Mouse (Mus musculus) megakaryocyte, adult 5-6 weeks (primary cell): ENCODE measurements around the gene Uimc1. TPM values are rescaled to one million over a fixed set of nuclear protein-coding genes. Genes with fewer than 3 reads are reported as not detected.

ENCODE experiments used
- ATAC-seq: 2 replicates; pipeline ENCODE4 v1.8.0; 2016; ENCODE audit warnings: mild to moderate bottlenecking, inconsistent platforms; ENCODE audit not compliant: poor library complexity, severe bottlenecking
- total RNA-seq, 2 experiments: library from RNA; stranded (forward) in 1 of 2; stranded (reverse) in 1 of 2; fragments of 153-499, 151-499 nt in 1 of 2; fragments of 221-1000, 200-1000 nt in 1 of 2; gene quantifications; 2 replicates each; pipeline versions ENCODE4 v1.2.3 to v1.2.4; 2015 to 2017

Gene Uimc1
- total RNA-seq, 2 experiments from 2014 or later, result 58.7 to 69.5 TPM

- ATAC-seq, result no peak
Measured at GRCm38 (mm10) chr13:55000433-55000832, 99.7 kb downstream of the Uimc1 start.

DNA sequence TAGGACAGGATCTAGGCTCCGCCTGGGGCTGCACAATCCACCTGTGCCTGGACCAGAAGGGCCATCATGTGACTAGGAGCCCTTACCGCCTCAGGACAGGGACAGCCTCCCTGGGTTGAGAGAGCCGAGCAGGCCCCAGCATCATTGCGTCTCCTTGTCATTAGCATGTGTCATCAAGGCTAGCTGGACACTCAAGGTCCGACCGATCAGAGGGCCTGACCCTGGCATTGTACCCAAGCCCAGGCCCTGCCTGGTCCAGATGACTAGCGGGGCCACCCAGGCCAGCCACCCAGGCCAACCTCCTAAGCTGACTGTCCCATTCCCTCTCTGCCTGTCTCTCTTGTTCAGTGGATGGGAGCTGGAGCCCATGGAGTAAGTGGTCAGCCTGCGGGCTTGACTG is 102.5 kb downstream of the Uimc1 start:
- ATAC-seq, result no peak

- ATAC-seq, result no peak
Measured at GRCm38 (mm10) chr13:54995161-54995560, 104.9 kb downstream of the Uimc1 start.

DNA sequence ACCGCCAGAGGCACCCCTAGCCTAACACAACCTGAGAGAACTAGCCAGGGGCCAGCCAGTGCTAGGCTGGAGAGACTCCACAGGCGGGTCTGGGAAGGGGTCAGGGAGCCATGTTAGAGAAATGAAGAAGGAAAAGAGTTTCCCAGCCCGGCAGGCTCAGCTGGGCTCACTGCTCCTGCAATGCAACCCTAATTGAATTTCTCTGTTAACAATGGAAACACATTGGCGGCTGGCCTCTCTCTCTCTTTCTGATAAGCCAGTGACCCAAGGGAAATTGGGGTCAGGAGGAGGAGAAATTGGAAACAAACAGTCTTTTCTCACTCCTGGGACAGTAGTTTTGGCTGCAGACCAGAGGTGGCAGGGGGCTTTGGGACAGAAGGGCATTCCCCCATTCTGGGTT is 105.5 kb downstream of the Uimc1 start:
- ATAC-seq, result no peak

GRCm38 (mm10) chr13:54992215-54992614 is 107.9 kb downstream of the Uimc1 start:
- ATAC-seq, result no peak

DNA sequence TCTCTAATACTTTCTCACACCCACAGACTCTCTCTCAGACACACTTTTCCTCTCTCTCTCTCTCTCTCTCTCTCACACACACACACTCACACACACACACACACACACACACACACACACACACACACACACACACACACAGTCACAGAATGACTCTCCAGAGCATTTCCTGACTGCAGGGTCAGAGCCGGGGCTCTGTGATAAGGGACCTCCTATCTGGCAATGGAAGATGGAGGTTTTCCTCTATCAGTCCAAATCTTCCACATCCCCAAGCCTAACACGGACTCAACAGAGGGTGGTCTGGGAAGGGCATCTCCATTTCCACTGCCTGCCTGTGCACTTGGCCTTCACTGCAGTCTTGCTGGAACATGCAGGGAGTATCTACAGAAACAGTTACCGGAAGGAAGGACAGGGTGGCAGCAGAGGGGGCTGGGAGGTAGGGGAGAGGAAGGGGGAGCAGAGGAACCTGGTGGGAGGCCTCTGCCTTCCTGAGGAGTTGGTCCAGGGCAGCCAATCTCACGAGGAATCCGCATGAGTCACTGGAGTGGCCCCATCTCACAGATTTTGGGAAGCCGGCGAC is 111.8 kb downstream of the Uimc1 start:
- ATAC-seq, result no peak

- no peak for ATAC-seq
Measured at GRCm38 (mm10) chr13:54987405-54987804, 112.7 kb downstream of the Uimc1 start.

DNA sequence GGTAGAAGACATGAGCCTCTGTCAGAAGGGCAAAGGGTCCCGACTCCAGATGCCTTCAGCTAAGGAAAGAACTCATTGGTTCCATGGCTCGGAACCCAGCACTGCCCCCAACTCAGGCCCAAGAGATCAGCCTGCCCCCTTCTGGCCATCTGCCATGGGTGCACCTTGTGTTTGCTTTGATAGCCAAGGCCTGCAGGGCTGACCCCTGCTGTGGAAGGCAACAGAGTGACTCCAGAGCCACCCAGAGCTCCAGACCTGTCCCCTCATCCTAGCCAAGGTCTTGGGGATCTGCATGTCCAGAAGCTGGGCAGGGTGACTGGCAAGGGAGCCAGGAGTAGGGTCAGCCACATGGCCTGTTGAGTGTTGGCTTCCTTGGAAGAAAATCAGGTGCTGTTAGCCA is 116.5 kb downstream of the Uimc1 start:
- ATAC-seq, result no peak

DNA sequence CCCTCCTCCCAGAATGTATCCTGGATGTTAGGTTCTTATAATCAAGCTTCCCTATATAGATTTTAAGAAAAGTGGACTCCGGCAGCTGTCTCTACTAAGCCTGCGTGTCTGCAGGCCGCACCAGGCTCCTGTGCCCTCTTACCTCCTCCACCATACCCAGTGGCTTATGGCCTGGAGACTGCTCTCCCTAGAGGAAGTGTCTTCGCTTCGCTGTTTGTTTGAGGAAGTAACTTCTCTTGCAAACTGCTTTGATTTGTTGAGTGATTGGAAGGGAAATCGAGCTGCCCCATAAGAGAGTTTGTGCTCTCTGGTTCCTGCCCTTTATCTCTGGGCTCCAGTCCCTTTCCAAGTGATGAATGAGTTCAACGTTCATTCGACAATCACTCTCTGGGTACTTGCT is 117.1 kb downstream of the Uimc1 start:
- ATAC-seq, result peak; percentile 57

GRCm38 (mm10) chr13:54980957-54981356 is 119.1 kb downstream of the Uimc1 start:
- ATAC-seq, result no peak

- ATAC-seq, result no peak
Measured at GRCm38 (mm10) chr13:54978804-54979203, 121.3 kb downstream of the Uimc1 start.

Other genes with a start within 250 kb of the Uimc1 start
- 0.38 and 0.71 TPM in 2 replicates for gene Unc5a, start 150.9 kb downstream of the Uimc1 start, total RNA-seq (2015)
- 0.24 and 1.8 TPM in 2 replicates for gene Unc5a, start 150.9 kb downstream of the Uimc1 start, total RNA-seq (2017)
- 37.9 and 43.1 TPM in 2 replicates for gene Hk3, start 78.9 kb downstream of the Uimc1 start, total RNA-seq (2015)
- gene Hk3, start 78.9 kb downstream of the Uimc1 start, total RNA-seq (2017), result 99.2 and 109 TPM in 2 replicates
- gene Zfp346, start 5.0 kb upstream of the Uimc1 start, total RNA-seq (2015), result 8.0 and 12.3 TPM in 2 replicates
- 6.6 and 8.2 TPM in 2 replicates for gene Zfp346, start 5.0 kb upstream of the Uimc1 start, total RNA-seq (2017)
- not detected in 2 replicates for gene Gm17617, start 33.2 kb upstream of the Uimc1 start, total RNA-seq (2015)
- gene Gm17617, start 33.2 kb upstream of the Uimc1 start, total RNA-seq (2017), result not detected in 2 replicates
- not detected in 2 replicates for gene Fgfr4, start 52.3 kb upstream of the Uimc1 start, total RNA-seq (2015)
- gene Fgfr4, start 52.3 kb upstream of the Uimc1 start, total RNA-seq (2017), result not detected in 2 replicates
- 68.2 TPM in 2 replicates for gene Nsd1, start 109.5 kb upstream of the Uimc1 start, total RNA-seq (2015)
- gene Nsd1, start 109.5 kb upstream of the Uimc1 start, total RNA-seq (2017), result 71.6 and 83.6 TPM in 2 replicates
- 455 and 498 TPM in 2 replicates for gene Prelid1, start 220.2 kb upstream of the Uimc1 start, total RNA-seq (2015)
- 146 and 163 TPM in 2 replicates for gene Prelid1, start 220.2 kb upstream of the Uimc1 start, total RNA-seq (2017)
- gene Rab24, start 221.6 kb upstream of the Uimc1 start, total RNA-seq (2015), result 228 and 247 TPM in 2 replicates
- gene Rab24, start 221.6 kb upstream of the Uimc1 start, total RNA-seq (2017), result 47.0 and 54.4 TPM in 2 replicates
- 33.1 and 36.5 TPM in 2 replicates for gene Mxd3, start 229.5 kb upstream of the Uimc1 start, total RNA-seq (2015)
- 31.4 and 36.1 TPM in 2 replicates for gene Mxd3, start 229.5 kb upstream of the Uimc1 start, total RNA-seq (2017)